Mouse (Mus musculus): ENCODE results near the gene Nectin1.

DNA sequence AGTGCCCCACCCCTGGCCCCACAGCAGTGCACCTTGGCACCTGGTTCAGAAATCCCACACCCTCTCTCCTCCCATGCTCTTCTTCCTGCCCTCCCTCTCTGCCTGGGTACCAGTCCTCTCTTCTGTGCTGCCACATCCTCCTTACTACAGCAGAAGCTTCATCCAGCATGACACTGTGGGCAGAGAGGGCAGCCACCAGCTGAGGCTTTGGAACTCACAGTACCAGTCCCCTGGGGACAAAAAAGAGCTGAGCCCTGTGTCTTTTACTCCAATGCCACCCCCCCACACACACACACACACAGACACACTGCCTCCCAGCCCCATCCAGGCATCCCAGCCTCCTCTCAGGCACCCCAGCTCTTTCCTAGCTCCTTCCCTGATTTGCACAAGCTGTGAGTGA, 42.0 kb upstream of the Nectin1 start:
- no peak for TF ChIP-seq CTCF (IDR thresholded peaks at IDR 0.05 in 2 of 3, conservative IDR thresholded peaks at IDR 0.05 in 1 of 3; ENCODE audit: control insufficient read depth in 1 of 3, insufficient read depth in 1 of 3, low read depth in 2 of 3, low read length in 3 of 3, poor library complexity in 1 of 3, severe bottlenecking in 1 of 3)
- TF ChIP-seq UBTF (IDR thresholded peaks at IDR 0.05; ENCODE audit: borderline replicate concordance, insufficient read depth, low read depth, low read length): no peak
- TF ChIP-seq GATA1 (IDR thresholded peaks at IDR 0.05; ENCODE audit: low read depth, low read length): no peak
- TF ChIP-seq MAX (IDR thresholded peaks at IDR 0.05; ENCODE audit: low read length): no peak
- TF ChIP-seq MAFK (IDR thresholded peaks at IDR 0.05; ENCODE audit: borderline replicate concordance, low read depth, low read length): no peak
- no peak for TF ChIP-seq TBP (IDR thresholded peaks at IDR 0.05; ENCODE audit: low read depth, low read length)
- no peak for TF ChIP-seq SIN3A (IDR thresholded peaks at IDR 0.05; ENCODE audit: low read length)
- no peak for TF ChIP-seq E2F4 (IDR thresholded peaks at IDR 0.05; ENCODE audit: borderline replicate concordance, low read depth, low read length)
- TF ChIP-seq ZKSCAN1 (IDR thresholded peaks at IDR 0.05; ENCODE audit: low read depth, low read length): no peak
- TF ChIP-seq EP300 (IDR thresholded peaks at IDR 0.05; ENCODE audit: low read depth in 1 of 2, low read length in 2 of 2): no peak
- TF ChIP-seq TAL1 (IDR thresholded peaks at IDR 0.05; ENCODE audit: low read length): no peak
- no peak for TF ChIP-seq CHD2 (IDR thresholded peaks at IDR 0.05; ENCODE audit: low read length)
- no peak for TF ChIP-seq MYC (IDR thresholded peaks at IDR 0.05; ENCODE audit: low read depth, low read length)
